Mouse (Mus musculus) megakaryocyte, embryonic 14.5 days (primary cell): ENCODE results near the gene Gpx7. TPM values are rescaled to one million over a fixed set of nuclear protein-coding genes. Genes with fewer than 3 reads are reported as not detected.

Experiments used
- H3K27me3 ChIP-seq: replicated peaks from 2 replicates; pipeline ENCODE3; 2012; ENCODE audit warnings: inconsistent platforms
- H3K36me3 ChIP-seq: replicated peaks from 2 replicates; pipeline ENCODE3; 2012; ENCODE audit warnings: low read length, inconsistent platforms, mixed read lengths
- H3K4me1 ChIP-seq: 2 replicates; pipeline ENCODE4 v1.6.1; 2012; ENCODE audit warnings: inconsistent platforms
- H3K4me3 ChIP-seq: replicated peaks from 2 replicates; pipeline ENCODE3; 2012; ENCODE audit warnings: moderate library complexity, mild to moderate bottlenecking, inconsistent platforms
- H3K9me3 ChIP-seq: 2 replicates; pipeline ENCODE4 v1.6.1; 2012; ENCODE audit warnings: inconsistent platforms
- FLI1 ChIP-seq: IDR thresholded peaks from 2 replicates; pipeline ENCODE4 v1.6.1; 2012; ENCODE audit warnings: low read length, inconsistent platforms, mixed read lengths
- GATA1 ChIP-seq: IDR thresholded peaks from 3 replicates; pipeline ENCODE4 v1.6.1; 2012; ENCODE audit warnings: mixed read lengths, low read length, inconsistent platforms, borderline replicate concordance
- polyA plus RNA-seq: library from polyadenylated mRNA; stranded (reverse); fragments of >175 nt; gene quantifications from 2 replicates; pipeline ENCODE4 v1.2.3, GENCODE M21; 2012; ENCODE audit warnings: low replicate concordance; ENCODE audit not compliant: insufficient read depth

Gpx7 gene
- polyA plus RNA-seq, 1 experiment = 0.07 TPM

DNA sequence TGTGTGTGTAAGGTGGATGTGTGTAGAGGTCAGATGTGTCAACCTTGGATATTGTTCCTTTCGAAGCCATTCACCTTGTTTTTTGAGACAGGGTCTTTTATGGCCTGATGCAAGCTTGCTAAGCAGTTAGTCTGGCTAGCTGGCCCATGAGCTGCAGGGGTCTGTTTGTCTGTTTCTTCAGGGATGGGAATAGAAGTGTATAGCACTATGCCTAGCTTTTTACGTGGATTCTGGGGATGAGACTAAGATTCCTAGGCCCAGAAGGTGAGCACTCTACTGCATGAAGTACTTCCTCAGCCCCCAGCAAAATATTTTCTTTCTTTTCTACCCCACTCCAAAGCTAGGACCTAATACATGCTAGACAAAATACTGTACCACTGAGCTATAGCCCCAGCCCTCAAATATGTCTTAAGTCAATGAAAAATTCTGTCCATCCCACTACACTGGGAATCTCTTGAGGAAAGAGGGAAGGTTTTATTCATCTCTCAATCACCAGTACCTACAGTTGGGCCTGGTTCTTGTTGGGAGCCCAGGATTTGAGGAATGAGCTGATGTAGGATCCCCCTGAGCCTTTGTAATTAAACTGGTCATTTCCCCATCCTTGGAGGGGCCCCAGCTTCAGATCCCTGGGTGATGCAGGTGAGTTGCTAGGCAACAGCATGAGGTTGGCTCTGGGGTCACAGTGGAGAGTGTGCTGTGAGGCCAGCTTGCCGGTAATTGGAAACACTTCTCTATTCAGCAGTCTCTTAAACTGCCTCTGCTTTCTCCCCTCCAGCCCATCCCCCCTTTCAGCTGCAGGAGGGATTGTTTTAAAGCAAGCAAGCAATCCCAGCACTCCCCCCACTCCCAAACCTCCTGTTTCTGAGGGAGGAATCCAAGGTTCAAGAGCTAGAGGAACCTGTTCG lies 24.1 kb upstream of the Gpx7 start:
- Histone ChIP-seq H3K36me3 (no peaks in the 10 kb centered on the region), H3K9me3 (no peaks in the 10 kb centered on the region), H3K4me3 (no peak overlapping the region), H3K4me1 (peaks cover 29% of the 10 kb centered on the region), H3K27me3 (peaks cover 44% of the 10 kb centered on the region)
- TF ChIP-seq GATA1 = no peak
- TF ChIP-seq FLI1 = no peak

GRCm38 (mm10) chr4:108428341-108428721 lies 21.6 kb upstream of the Gpx7 start:
- Histone ChIP-seq H3K4me1 (peaks cover 17% of the 10 kb centered on the region), H3K36me3 (no peaks in the 10 kb centered on the region), H3K4me3 (no peak overlapping the region), H3K9me3 (no peaks in the 10 kb centered on the region), H3K27me3 (peaks cover 43% of the 10 kb centered on the region)
- TF ChIP-seq FLI1 (no peak), GATA1 (no peak)

- H3K9me3 ChIP-seq = no peaks in the 10 kb centered on the region
- no peak overlapping the region for H3K4me3 ChIP-seq
- peaks cover 17% of the 10 kb centered on the region for H3K4me1 ChIP-seq
- TF ChIP-seq GATA1 (no peak), FLI1 (no peak)
- H3K27me3 ChIP-seq = peaks cover 42% of the 10 kb centered on the region
- no peaks in the 10 kb centered on the region for H3K36me3 ChIP-seq
These were observed 21.1 kb upstream of the Gpx7 start for GRCm38 (mm10) chr4:108427719-108428340.

- Histone ChIP-seq H3K4me1 (peaks cover 12% of the 10 kb centered on the region), H3K9me3 (peaks cover 5% of the 10 kb centered on the region; the same call in 1 of the 2 replicates), H3K4me3 (no peak overlapping the region), H3K36me3 (no peaks in the 10 kb centered on the region), H3K27me3 (peaks cover 25% of the 10 kb centered on the region)
- TF ChIP-seq FLI1 (no peak), GATA1 (no peak)
These were observed 17.8 kb upstream of the Gpx7 start for GRCm38 (mm10) chr4:108424587-108424986.

DNA sequence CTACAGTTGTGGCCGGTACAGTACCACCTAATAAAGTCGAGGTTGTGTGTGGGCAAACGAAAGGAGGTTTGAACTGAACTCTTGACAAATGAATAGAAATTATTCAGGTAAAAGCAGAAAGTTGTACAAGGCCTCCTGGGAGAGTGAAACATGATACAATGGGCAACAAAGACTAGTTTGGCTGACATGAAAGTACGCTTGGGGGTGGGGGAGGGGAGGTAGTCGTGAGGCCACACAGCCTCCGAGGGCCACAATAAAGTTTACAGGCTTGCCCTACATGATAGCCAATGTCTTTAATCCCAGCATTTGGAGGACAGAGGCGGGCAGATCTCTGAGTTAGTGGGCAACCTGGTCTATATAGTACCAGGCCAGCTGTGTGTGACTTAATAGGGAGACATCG lies 860 bp upstream of the Gpx7 start:
- peaks cover 49% of the 10 kb centered on the region for H3K27me3 ChIP-seq
- peaks cover 5% of the 10 kb centered on the region for H3K9me3 ChIP-seq
- H3K4me3 ChIP-seq = no peak overlapping the region
- TF ChIP-seq GATA1 (no peak), FLI1 (no peak)
- peaks cover 23% of the 10 kb centered on the region for H3K4me1 ChIP-seq
- no peaks in the 10 kb centered on the region for H3K36me3 ChIP-seq

- Histone ChIP-seq H3K9me3 (peaks cover 5% of the 10 kb centered on the region), H3K36me3 (no peaks in the 10 kb centered on the region), H3K4me1 (peaks cover 23% of the 10 kb centered on the region), H3K27me3 (peaks cover 57% of the 10 kb centered on the region), H3K4me3 (peak overlapping the region; percentile 90)
- TF ChIP-seq FLI1 = no peak
- TF ChIP-seq GATA1 = no peak
These were observed 462 bp downstream of the Gpx7 start for GRCm38 (mm10) chr4:108406138-108406860.

- Histone ChIP-seq H3K36me3 (no peaks in the 10 kb centered on the region), H3K4me1 (peaks cover 23% of the 10 kb centered on the region), H3K4me3 (no peak overlapping the region), H3K9me3 (peaks cover 5% of the 10 kb centered on the region), H3K27me3 (peaks cover 63% of the 10 kb centered on the region)
- TF ChIP-seq FLI1 (no peak), GATA1 (no peak)
These were observed 1.0 kb downstream of the Gpx7 start for GRCm38 (mm10) chr4:108405766-108406137.

- peaks cover 68% of the 10 kb centered on the region for H3K27me3 ChIP-seq
- TF ChIP-seq GATA1 = no peak
- peaks cover 23% of the 10 kb centered on the region for H3K4me1 ChIP-seq
- H3K9me3 ChIP-seq = no peaks in the 10 kb centered on the region
- H3K4me3 ChIP-seq = no peak overlapping the region
- no peaks in the 10 kb centered on the region for H3K36me3 ChIP-seq
These were observed 2.7 kb downstream of the Gpx7 start for GRCm38 (mm10) chr4:108403861-108404635.

- TF ChIP-seq FLI1 = no peak
- no peak for TF ChIP-seq GATA1
- no peak overlapping the region for H3K4me3 ChIP-seq
These were observed 6.4 kb downstream of the Gpx7 start for GRCm38 (mm10) chr4:108400395-108400794.

More at GRCm38 (mm10) chr4:108400395-108400794, 6.4 kb downstream of the Gpx7 start:
- H3K9me3 ChIP-seq = no peaks in the 10 kb centered on the region
- H3K27me3 ChIP-seq = peaks cover 42% of the 10 kb centered on the region
- no peaks in the 10 kb centered on the region for H3K36me3 ChIP-seq
- H3K4me1 ChIP-seq = peaks cover 13% of the 10 kb centered on the region
